Mouse (Mus musculus): ENCODE measurements around the gene Rasgef1b. TPM values are rescaled to one million over a fixed set of nuclear protein-coding genes. Genes with fewer than 3 reads are reported as not detected.
A peak's percentile ranks its signal among the peaks of the same experiment; 100 is the strongest.

Rasgef1b gene
- polyA plus RNA-seq, 1 experiment from 2014 or later: 65.7 TPM

- peaks cover 10% of the 10 kb centered on the region for H3K4me1 ChIP-seq
- H3K36me3 ChIP-seq (replicated peaks): no peaks in the 10 kb centered on the region
- no peak overlapping the region for H3K4me2 ChIP-seq
- WGBS: 68% methylated on average over 8 of the region's 9 CpGs
- no peak overlapping the region for H3K9ac ChIP-seq
- H3K9me3 ChIP-seq: no peaks in the 10 kb centered on the region
- H3K27ac ChIP-seq: 0 out of 2 replicates have a peak overlapping the region, but pooled peaks have one; percentile 1
- H3K4me3 ChIP-seq: no peak overlapping the region
- H3K27me3 ChIP-seq (replicated peaks): no peaks in the 10 kb centered on the region
- no peak for ATAC-seq (replicated peaks)
These were observed 231.7 kb downstream of the Rasgef1b start for GRCm38 (mm10) chr5:99496931-99497782.

GRCm38 (mm10) chr5:99496157-99496453 is 232.8 kb downstream of the Rasgef1b start:
- Histone ChIP-seq H3K9ac (no peak overlapping the region), H3K27me3 (replicated peaks) (no peaks in the 10 kb centered on the region), H3K27ac (no peak overlapping the region), H3K4me2 (no peak overlapping the region), H3K9me3 (no peaks in the 10 kb centered on the region), H3K4me1 (peaks cover 10% of the 10 kb centered on the region), H3K4me3 (no peak overlapping the region), H3K36me3 (replicated peaks) (no peaks in the 10 kb centered on the region)
- WGBS: 32% methylated on average over 1 of the region's 1 CpGs
- ATAC-seq (replicated peaks): no peak

GRCm38 (mm10) chr5:99495354-99496156 is 233.3 kb downstream of the Rasgef1b start:
- Histone ChIP-seq H3K4me3 (no peak overlapping the region), H3K9ac (no peak overlapping the region)

GRCm38 (mm10) chr5:99493861-99494260 is 235.0 kb downstream of the Rasgef1b start:
- ATAC-seq (replicated peaks): no peak
- Histone ChIP-seq H3K4me3 (no peak overlapping the region), H3K9me3 (no peaks in the 10 kb centered on the region), H3K36me3 (replicated peaks) (no peaks in the 10 kb centered on the region), H3K4me2 (no peak overlapping the region), H3K4me1 (peaks cover 10% of the 10 kb centered on the region), H3K27ac (no peak overlapping the region), H3K9ac (no peak overlapping the region), H3K27me3 (replicated peaks) (no peaks in the 10 kb centered on the region)
- 28% methylated on average over 9 of the region's 9 CpGs for WGBS

More at GRCm38 (mm10) chr5:99495354-99496156, 233.3 kb downstream of the Rasgef1b start:
- ATAC-seq (replicated peaks): no peak
- Histone ChIP-seq H3K4me2 (no peak overlapping the region), H3K9me3 (no peaks in the 10 kb centered on the region), H3K36me3 (replicated peaks) (no peaks in the 10 kb centered on the region), H3K4me1 (peaks cover 10% of the 10 kb centered on the region), H3K27ac (no peak overlapping the region), H3K27me3 (replicated peaks) (no peaks in the 10 kb centered on the region)
- 70% methylated on average over 10 of the region's 10 CpGs for WGBS

- 69% methylated on average over 3 of the region's 3 CpGs for WGBS
- no peak for ATAC-seq (replicated peaks)
- Histone ChIP-seq H3K4me2 (no peak overlapping the region), H3K36me3 (replicated peaks) (no peaks in the 10 kb centered on the region), H3K4me1 (peaks cover 10% of the 10 kb centered on the region), H3K27me3 (replicated peaks) (no peaks in the 10 kb centered on the region), H3K4me3 (no peak overlapping the region), H3K9me3 (no peaks in the 10 kb centered on the region), H3K9ac (no peak overlapping the region), H3K27ac (no peak overlapping the region)
These were observed 235.8 kb downstream of the Rasgef1b start for GRCm38 (mm10) chr5:99493017-99493416.

GRCm38 (mm10) chr5:99488479-99489158 is 240.2 kb downstream of the Rasgef1b start:
- H3K9ac ChIP-seq: no peak overlapping the region
- no peak overlapping the region for H3K4me3 ChIP-seq
- ATAC-seq (replicated peaks): no peak
- no peaks in the 10 kb centered on the region for H3K9me3 ChIP-seq
- H3K27ac ChIP-seq: no peak overlapping the region
- WGBS: 89% methylated on average over 6 of the region's 6 CpGs
- H3K36me3 ChIP-seq (replicated peaks): no peaks in the 10 kb centered on the region
- no peak overlapping the region for H3K4me2 ChIP-seq
- H3K4me1 ChIP-seq: peaks cover 2% of the 10 kb centered on the region; the same call in 1 of the 2 replicates
- H3K27me3 ChIP-seq (replicated peaks): no peaks in the 10 kb centered on the region

- 52% methylated on average over 5 of the region's 5 CpGs for WGBS
- no peaks in the 10 kb centered on the region for H3K27me3 ChIP-seq (replicated peaks)
- H3K9ac ChIP-seq: no peak overlapping the region
- no peaks in the 10 kb centered on the region for H3K36me3 ChIP-seq (replicated peaks)
- H3K4me2 ChIP-seq: no peak overlapping the region
- H3K27ac ChIP-seq: no peak overlapping the region
- ATAC-seq (replicated peaks): no peak
- no peak overlapping the region for H3K4me3 ChIP-seq
- H3K9me3 ChIP-seq: no peaks in the 10 kb centered on the region
- no peaks in the 10 kb centered on the region for H3K4me1 ChIP-seq
These were observed 241.6 kb downstream of the Rasgef1b start for GRCm38 (mm10) chr5:99487009-99487858.

- no peak overlapping the region for H3K9ac ChIP-seq
- peaks cover 25% of the 10 kb centered on the region for H3K4me1 ChIP-seq
- WGBS: 86% methylated on average over 5 of the region's 5 CpGs
- H3K4me2 ChIP-seq: no peak overlapping the region
- ATAC-seq (replicated peaks): no peak
- no peaks in the 10 kb centered on the region for H3K36me3 ChIP-seq (replicated peaks)
- no peak overlapping the region for H3K4me3 ChIP-seq
- H3K9me3 ChIP-seq: no peaks in the 10 kb centered on the region
- no peaks in the 10 kb centered on the region for H3K27me3 ChIP-seq (replicated peaks)
- no peak overlapping the region for H3K27ac ChIP-seq
These were observed 245.7 kb downstream of the Rasgef1b start for GRCm38 (mm10) chr5:99483162-99483561.

GRCm38 (mm10) chr5:99482524-99482923 is 246.3 kb downstream of the Rasgef1b start:
- no peak for ATAC-seq (replicated peaks)
- WGBS: 91% methylated on average over 6 of the region's 6 CpGs
- Histone ChIP-seq H3K27ac (no peak overlapping the region), H3K4me2 (no peak overlapping the region), H3K4me1 (peaks cover 25% of the 10 kb centered on the region), H3K27me3 (replicated peaks) (no peaks in the 10 kb centered on the region), H3K4me3 (no peak overlapping the region), H3K36me3 (replicated peaks) (no peaks in the 10 kb centered on the region), H3K9me3 (no peaks in the 10 kb centered on the region), H3K9ac (no peak overlapping the region)

GRCm38 (mm10) chr5:99482016-99482415 is 246.8 kb downstream of the Rasgef1b start:
- Histone ChIP-seq H3K9me3 (no peaks in the 10 kb centered on the region), H3K4me1 (peaks cover 25% of the 10 kb centered on the region), H3K4me3 (no peak overlapping the region), H3K9ac (no peak overlapping the region), H3K27me3 (replicated peaks) (no peaks in the 10 kb centered on the region), H3K4me2 (no peak overlapping the region), H3K27ac (no peak overlapping the region), H3K36me3 (replicated peaks) (no peaks in the 10 kb centered on the region)
- 90% methylated on average over 7 of the region's 7 CpGs for WGBS
- no peak for ATAC-seq (replicated peaks)

- Histone ChIP-seq H3K4me1 (peaks cover 25% of the 10 kb centered on the region), H3K9me3 (no peaks in the 10 kb centered on the region), H3K27me3 (replicated peaks) (no peaks in the 10 kb centered on the region), H3K9ac (no peak overlapping the region), H3K4me3 (no peak overlapping the region), H3K4me2 (peak overlapping the region; percentile 31), H3K27ac (peak overlapping the region; percentile 78; the same call in 1 of the 2 replicates), H3K36me3 (replicated peaks) (no peaks in the 10 kb centered on the region)
- WGBS: 41% methylated on average over 6 of the region's 6 CpGs
- ATAC-seq (replicated peaks): no peak
These were observed 248.5 kb downstream of the Rasgef1b start for GRCm38 (mm10) chr5:99480078-99481031.
